Mouse (Mus musculus): Measurements from ENCODE around the gene B3galt1. TPM values are rescaled to one million over a fixed set of nuclear protein-coding genes. Genes with fewer than 3 reads are reported as not detected.

The B3galt1 gene
- polyA plus RNA-seq, 1 experiment from 2014 or later, result 34.1 TPM

DNA sequence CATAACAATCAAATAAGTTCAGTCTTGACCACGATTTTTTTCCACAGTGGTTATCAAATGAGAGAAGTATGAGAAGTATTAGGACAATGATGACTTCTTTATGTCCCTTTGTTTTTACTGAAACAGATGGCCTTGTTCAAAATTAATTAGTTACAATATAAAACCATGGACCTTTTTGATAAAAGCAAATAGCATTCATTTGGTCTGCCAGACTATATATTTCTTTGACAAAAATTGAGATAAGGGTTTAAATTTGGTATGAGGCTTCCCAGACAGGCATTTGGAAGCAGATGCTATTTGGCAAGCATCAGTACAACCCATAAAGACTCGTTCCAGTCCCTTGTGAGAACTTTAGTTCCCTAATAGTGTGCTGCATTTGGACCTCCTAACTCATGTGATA lies 395.0 kb downstream of the B3galt1 start:
- no peaks in the 10 kb centered on the region for H3K36me3 ChIP-seq (ENCODE audit: poor library complexity, severe bottlenecking)
- no peaks in the 10 kb centered on the region for H3K9me3 ChIP-seq (replicated peaks)
- H3K9ac ChIP-seq, result no peak overlapping the region
- 79% methylated on average over 2 of the region's 2 CpGs for WGBS
- H3K27me3 ChIP-seq, result no peaks in the 10 kb centered on the region
- no peak overlapping the region for H3K4me2 ChIP-seq
- no peak for ATAC-seq
- H3K27ac ChIP-seq, result no peak overlapping the region
- no peaks in the 10 kb centered on the region for H3K4me1 ChIP-seq
- no peak overlapping the region for H3K4me3 ChIP-seq

DNA sequence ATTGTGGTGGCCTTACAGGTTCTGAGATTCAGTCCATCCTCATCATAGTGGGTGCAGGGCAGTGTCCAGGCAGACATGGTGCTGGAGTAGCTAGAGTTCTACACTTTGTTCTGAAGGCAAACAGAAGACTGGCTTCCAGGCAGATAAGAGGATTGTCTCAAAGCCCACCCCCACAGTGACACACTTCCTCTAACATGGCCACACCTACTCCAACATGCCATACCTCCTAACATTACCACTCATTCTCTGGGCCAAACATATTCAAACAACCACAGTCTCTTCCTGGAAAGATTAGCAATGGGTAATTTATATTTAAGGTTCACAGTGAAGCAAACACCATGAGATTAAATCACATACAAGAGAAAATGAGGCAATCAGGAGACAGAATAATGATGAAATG lies 403.1 kb downstream of the B3galt1 start:
- no peak for ATAC-seq
- H3K36me3 ChIP-seq (ENCODE audit: poor library complexity, severe bottlenecking), result no peaks in the 10 kb centered on the region
- no peak overlapping the region for H3K4me3 ChIP-seq
- H3K9me3 ChIP-seq (replicated peaks), result no peaks in the 10 kb centered on the region
- no peak overlapping the region for H3K27ac ChIP-seq
- no peaks in the 10 kb centered on the region for H3K27me3 ChIP-seq
- H3K9ac ChIP-seq, result no peak overlapping the region
- no peaks in the 10 kb centered on the region for H3K4me1 ChIP-seq
- H3K4me2 ChIP-seq, result no peak overlapping the region

DNA sequence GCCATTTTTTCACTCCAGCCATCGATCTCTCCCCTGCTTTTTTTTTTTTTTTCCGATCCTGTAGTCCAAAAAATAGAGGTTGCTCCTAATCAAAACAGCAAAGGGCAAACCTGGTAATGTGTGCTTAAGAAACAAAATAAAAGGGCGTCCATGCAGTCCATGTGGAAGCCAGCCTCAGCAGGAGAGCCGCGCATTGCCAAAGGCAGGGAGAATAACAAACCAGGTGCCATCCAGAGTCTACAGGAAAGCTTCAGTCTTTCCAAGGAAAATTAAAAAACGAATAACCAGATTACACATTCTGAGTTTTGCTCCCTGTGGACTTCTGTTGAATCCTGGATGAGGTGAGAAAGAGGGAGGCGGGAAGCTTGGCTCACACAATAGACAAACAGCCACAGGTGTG lies 405.4 kb downstream of the B3galt1 start:
- no peaks in the 10 kb centered on the region for H3K4me1 ChIP-seq
- H3K27me3 ChIP-seq, result no peaks in the 10 kb centered on the region
- no peak overlapping the region for H3K27ac ChIP-seq
- no peak overlapping the region for H3K4me2 ChIP-seq
- WGBS, result 77% methylated on average over 7 of the region's 7 CpGs
- H3K9me3 ChIP-seq (replicated peaks), result no peaks in the 10 kb centered on the region
- no peak overlapping the region for H3K9ac ChIP-seq
- no peak for ATAC-seq
- H3K4me3 ChIP-seq, result no peak overlapping the region
- H3K36me3 ChIP-seq (ENCODE audit: poor library complexity, severe bottlenecking), result no peaks in the 10 kb centered on the region

DNA sequence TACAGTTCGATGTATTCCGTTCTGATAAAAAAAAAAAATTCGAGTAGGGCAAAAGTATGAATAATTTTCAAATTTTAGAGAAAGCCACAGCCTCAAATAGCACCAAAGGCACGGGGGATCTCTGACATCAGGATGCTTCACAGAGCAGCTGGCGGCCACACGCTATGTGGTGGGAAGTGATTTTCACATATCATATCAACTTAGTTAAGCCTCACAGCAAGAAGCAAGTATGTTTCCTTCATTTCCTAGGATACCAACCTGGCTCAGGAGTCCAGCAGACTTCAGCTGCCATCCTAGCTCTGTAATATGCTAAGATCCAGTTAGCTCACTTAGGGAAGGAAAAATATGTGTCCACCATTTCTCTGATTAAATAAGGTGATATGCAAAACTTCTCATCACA lies 405.9 kb downstream of the B3galt1 start:
- Histone ChIP-seq H3K4me1 (no peaks in the 10 kb centered on the region), H3K9ac (no peak overlapping the region), H3K36me3 (ENCODE audit: poor library complexity, severe bottlenecking) (no peaks in the 10 kb centered on the region), H3K4me3 (no peak overlapping the region), H3K27me3 (no peaks in the 10 kb centered on the region), H3K9me3 (replicated peaks) (no peaks in the 10 kb centered on the region), H3K27ac (no peak overlapping the region), H3K4me2 (no peak overlapping the region)
- 80% methylated on average over 6 of the region's 6 CpGs for WGBS
- no peak for ATAC-seq

DNA sequence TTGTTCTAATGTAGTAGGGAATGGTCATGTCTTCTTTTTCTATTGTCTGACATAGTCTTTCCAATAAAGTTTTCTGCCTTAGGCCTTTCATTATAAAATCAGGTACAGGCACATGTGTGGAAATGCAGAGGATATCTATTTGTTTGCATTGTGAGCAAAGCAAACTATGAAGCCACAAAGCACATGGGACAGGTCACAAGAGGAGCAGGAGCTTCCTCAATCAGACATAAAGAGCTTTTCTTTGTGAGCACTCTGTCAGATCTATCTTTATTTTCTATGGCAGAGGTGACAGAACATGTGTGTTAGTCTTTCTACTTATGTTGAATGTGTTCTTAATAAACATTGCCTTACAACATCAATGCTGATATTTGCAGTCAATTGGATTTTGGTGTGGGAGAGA lies 410.1 kb downstream of the B3galt1 start:
- H3K4me3 ChIP-seq, result no peak overlapping the region
- H3K4me2 ChIP-seq, result no peak overlapping the region
- H3K27me3 ChIP-seq, result no peaks in the 10 kb centered on the region
- ATAC-seq, result no peak
- H3K9ac ChIP-seq, result no peak overlapping the region
- H3K36me3 ChIP-seq (ENCODE audit: poor library complexity, severe bottlenecking), result no peaks in the 10 kb centered on the region
- peaks cover 13% of the 10 kb centered on the region for H3K4me1 ChIP-seq
- no peaks in the 10 kb centered on the region for H3K9me3 ChIP-seq (replicated peaks)
- no peak overlapping the region for H3K27ac ChIP-seq

DNA sequence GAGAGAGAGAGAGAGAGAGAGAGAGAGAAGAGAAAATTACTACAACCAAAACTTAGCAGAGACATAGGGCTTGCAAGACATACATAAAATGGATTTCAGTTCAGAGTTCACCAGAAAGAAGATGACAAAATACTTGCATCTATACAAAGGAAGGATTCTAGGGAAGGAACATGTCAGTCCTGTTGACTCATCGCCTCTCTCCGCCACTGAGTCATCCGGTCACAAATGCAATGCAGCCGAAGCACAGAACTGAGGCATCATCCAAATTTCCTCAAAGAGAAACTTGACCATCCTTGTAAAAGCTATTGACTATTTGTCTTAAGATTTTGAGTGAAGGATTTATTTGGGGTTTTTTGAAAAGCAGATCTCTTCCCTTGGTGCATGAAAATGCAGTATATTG lies 410.8 kb downstream of the B3galt1 start:
- no peaks in the 10 kb centered on the region for H3K36me3 ChIP-seq (ENCODE audit: poor library complexity, severe bottlenecking)
- H3K27me3 ChIP-seq, result no peaks in the 10 kb centered on the region
- peaks cover 13% of the 10 kb centered on the region for H3K4me1 ChIP-seq
- H3K9me3 ChIP-seq (replicated peaks), result no peaks in the 10 kb centered on the region
- H3K4me2 ChIP-seq, result no peak overlapping the region
- H3K27ac ChIP-seq, result no peak overlapping the region
- no peak overlapping the region for H3K9ac ChIP-seq
- ATAC-seq, result no peak
- no peak overlapping the region for H3K4me3 ChIP-seq
- 98% methylated on average over 4 of the region's 4 CpGs for WGBS

DNA sequence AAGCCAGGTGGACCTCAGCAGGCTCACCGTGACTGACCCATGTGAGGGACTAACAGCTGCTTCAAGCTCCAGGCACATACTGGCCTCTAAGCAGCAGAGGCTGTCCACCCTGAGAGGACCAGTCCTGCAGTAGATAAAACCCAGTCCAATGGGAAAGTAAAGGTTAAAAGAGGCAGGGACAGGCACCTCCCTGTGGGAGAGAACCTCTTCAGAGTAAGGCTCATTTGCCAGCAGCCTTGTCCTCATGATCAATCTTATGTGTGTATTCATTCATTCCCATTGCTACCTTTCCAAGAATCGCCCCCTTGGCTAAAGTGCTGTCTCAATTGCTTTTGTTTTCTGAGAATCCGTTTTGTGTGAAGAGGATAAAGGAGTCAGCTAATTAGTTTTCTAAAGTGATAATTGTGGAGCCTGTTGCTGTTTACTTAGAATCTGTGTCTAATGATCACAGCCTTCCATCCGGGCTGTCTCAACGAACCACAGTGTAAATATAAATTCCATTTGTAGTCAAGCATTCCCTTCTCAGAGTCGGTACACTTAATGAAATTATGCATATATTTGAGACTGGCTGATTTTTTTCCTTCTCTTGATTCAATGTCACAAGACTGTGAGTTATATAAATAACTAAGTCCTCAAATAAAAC lies 412.1 kb downstream of the B3galt1 start:
- WGBS, result 16% methylated on average over 6 of the region's 6 CpGs
- no peaks in the 10 kb centered on the region for H3K36me3 ChIP-seq (ENCODE audit: poor library complexity, severe bottlenecking)
- ATAC-seq, result peak; percentile 65; the same call in 1 of the 2 replicates

DNA sequence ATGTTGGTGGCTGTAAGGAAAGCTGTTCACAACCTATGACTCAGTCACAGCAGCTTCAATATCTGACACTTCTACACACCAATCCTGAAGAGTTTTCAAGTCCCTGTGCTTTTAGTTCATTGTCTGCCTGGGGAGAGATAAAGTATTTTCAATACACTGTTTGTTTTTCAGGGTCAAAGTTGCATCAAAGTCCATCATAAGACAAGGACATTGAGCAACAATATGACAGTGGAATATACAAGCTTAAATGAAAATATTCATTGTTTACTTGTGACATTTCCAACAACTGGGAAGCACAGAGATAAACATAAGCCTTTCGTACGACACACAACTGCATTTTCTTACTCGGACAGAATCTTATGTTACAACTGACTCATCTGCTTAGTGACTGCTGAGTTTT lies 417.9 kb downstream of the B3galt1 start:
- no peaks in the 10 kb centered on the region for H3K27me3 ChIP-seq
- H3K27ac ChIP-seq, result no peak overlapping the region
- no peaks in the 10 kb centered on the region for H3K4me1 ChIP-seq
- no peak for ATAC-seq
- no peak overlapping the region for H3K4me2 ChIP-seq
- 94% methylated on average over 3 of the region's 3 CpGs for WGBS
- no peak overlapping the region for H3K4me3 ChIP-seq
- H3K36me3 ChIP-seq (ENCODE audit: poor library complexity, severe bottlenecking), result no peaks in the 10 kb centered on the region
- no peak overlapping the region for H3K9ac ChIP-seq
- no peaks in the 10 kb centered on the region for H3K9me3 ChIP-seq (replicated peaks)

More for the DNA sequence above, 412.1 kb downstream of the B3galt1 start:
- H3K4me3 ChIP-seq, result no peak overlapping the region
- H3K9me3 ChIP-seq (replicated peaks), result no peaks in the 10 kb centered on the region
- peaks cover 13% of the 10 kb centered on the region for H3K4me1 ChIP-seq
- H3K27ac ChIP-seq, result no peak overlapping the region
- no peaks in the 10 kb centered on the region for H3K27me3 ChIP-seq
- no peak overlapping the region for H3K9ac ChIP-seq
- no peak overlapping the region for H3K4me2 ChIP-seq

DNA sequence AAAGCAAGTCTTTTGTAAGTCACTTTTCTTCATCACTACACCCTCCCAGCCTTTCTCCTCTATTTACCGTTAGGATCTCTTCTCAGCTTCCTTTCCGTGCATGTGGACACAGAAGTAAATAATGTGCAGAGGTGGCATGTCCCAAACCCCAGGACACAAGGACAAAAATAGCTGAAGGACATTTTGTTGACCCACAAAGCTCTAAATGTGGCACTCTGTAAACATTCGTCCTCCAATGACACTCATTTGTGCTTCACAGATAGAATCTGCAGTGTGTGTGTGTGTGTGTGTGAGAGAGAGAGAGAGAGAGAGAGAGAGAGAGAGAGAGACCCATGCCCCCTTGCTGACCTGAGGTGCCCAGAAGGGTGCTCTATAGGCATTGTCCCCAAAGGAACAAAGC lies 419.5 kb downstream of the B3galt1 start:
- H3K27ac ChIP-seq, result no peak overlapping the region
- ATAC-seq, result no peak
- no peak overlapping the region for H3K9ac ChIP-seq
- no peaks in the 10 kb centered on the region for H3K9me3 ChIP-seq (replicated peaks)
- no peaks in the 10 kb centered on the region for H3K36me3 ChIP-seq (ENCODE audit: poor library complexity, severe bottlenecking)
- no peaks in the 10 kb centered on the region for H3K4me1 ChIP-seq
- WGBS, result 89% methylated on average over 3 of the region's 3 CpGs
- no peak overlapping the region for H3K4me3 ChIP-seq
- no peak overlapping the region for H3K4me2 ChIP-seq
- no peaks in the 10 kb centered on the region for H3K27me3 ChIP-seq

DNA sequence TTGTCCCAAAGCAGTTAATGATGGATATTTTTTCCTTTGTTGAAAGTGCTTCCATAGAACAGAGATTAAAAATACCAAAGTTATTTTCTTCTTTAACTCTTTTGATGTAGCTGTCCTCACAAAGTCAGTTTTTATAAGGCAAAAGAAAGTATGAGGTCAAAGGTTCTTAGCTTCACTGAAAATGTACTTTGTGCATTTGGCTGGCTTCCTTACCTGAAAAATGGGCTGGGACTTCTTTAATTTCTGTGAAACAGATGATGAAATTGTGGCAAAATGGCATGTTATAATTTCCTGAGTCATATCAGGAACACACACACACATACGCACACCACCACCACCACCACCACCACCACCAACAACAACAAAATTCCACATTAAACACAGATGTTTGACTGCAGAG lies 427.8 kb downstream of the B3galt1 start:
- no peak for ATAC-seq
- Histone ChIP-seq H3K27ac (no peak overlapping the region), H3K36me3 (ENCODE audit: poor library complexity, severe bottlenecking) (no peaks in the 10 kb centered on the region), H3K4me1 (no peaks in the 10 kb centered on the region), H3K4me3 (no peak overlapping the region), H3K27me3 (no peaks in the 10 kb centered on the region), H3K9me3 (replicated peaks) (no peaks in the 10 kb centered on the region), H3K4me2 (no peak overlapping the region), H3K9ac (no peak overlapping the region)
- WGBS, result 97% methylated on average over 1 of the region's 1 CpGs

DNA sequence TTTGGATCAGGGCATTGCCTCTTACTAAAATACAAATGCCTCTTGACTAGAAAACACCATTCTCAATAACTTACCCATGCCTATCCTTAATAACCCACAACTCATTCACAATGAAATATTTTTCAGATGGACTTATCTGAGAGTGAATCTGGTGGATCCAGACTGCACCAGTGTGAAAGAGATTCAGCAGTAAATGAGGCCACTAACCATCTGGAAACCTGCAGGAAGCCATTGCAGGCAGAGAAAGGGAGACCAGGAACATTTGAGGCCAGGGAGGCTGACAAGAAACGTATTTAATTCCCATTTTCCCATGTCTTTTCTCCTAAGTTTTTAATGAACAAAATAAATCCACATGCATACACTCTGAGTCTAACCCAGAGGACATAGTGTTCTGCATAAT lies 437.4 kb downstream of the B3galt1 start:
- H3K27me3 ChIP-seq, result no peaks in the 10 kb centered on the region
- ATAC-seq, result no peak
- no peaks in the 10 kb centered on the region for H3K36me3 ChIP-seq (ENCODE audit: poor library complexity, severe bottlenecking)
- no peaks in the 10 kb centered on the region for H3K9me3 ChIP-seq (replicated peaks)
- no peak overlapping the region for H3K4me2 ChIP-seq
- WGBS, result 74% methylated on average over 1 of the region's 1 CpGs
- no peaks in the 10 kb centered on the region for H3K4me1 ChIP-seq
- H3K4me3 ChIP-seq, result no peak overlapping the region
- no peak overlapping the region for H3K27ac ChIP-seq
- H3K9ac ChIP-seq, result no peak overlapping the region

DNA sequence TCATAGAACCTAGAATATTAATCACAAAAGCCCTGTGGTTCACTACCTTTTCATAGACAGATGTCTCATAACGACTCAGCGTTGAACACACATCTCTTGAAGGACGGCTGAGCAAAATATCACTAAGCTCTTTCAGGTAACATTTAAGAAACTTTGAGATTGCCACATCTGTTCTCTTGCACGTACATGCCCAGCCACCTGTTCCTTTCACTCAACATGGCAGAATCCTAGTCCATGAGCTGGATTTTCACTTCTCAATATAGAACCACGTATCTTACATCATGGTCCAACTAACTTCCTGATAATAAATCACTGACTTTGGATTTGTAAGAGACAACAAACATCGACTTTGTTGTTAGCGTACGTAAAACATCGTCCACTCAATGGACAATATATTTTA lies 439.5 kb downstream of the B3galt1 start:
- no peaks in the 10 kb centered on the region for H3K9me3 ChIP-seq (replicated peaks)
- 95% methylated on average over 9 of the region's 9 CpGs for whole genome bisulfite sequencing

DNA sequence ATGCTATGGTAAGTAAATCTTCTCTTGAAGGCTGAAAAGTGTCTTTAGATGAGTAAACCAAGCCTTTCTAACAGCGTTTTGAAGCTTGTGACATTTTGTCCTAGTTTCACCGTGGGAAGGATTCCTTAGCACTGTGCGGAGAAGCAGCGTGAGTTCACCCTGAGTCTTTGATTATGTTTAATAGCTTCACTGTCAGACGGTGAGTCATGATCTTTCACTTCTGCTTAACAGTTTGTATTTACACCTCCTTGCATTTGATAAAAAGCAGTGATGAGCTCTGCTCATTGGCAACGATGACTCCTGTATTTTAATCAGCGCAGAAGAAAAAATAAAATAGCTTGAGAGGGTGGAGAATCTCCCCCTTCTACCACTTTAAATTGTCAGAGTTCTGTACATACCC lies 440.0 kb downstream of the B3galt1 start:
- H3K9me3 ChIP-seq (replicated peaks), result no peaks in the 10 kb centered on the region
- no peaks in the 10 kb centered on the region for H3K36me3 ChIP-seq (ENCODE audit: poor library complexity, severe bottlenecking)
- WGBS, result 71% methylated on average over 7 of the region's 7 CpGs
- no peak overlapping the region for H3K27ac ChIP-seq
- no peaks in the 10 kb centered on the region for H3K27me3 ChIP-seq
- no peak overlapping the region for H3K4me2 ChIP-seq
- peak; percentile 27; the same call in 1 of the 2 replicates for ATAC-seq
- no peak overlapping the region for H3K4me3 ChIP-seq
- H3K4me1 ChIP-seq, result no peaks in the 10 kb centered on the region
- H3K9ac ChIP-seq, result no peak overlapping the region

More for the DNA sequence above, 439.5 kb downstream of the B3galt1 start:
- Histone ChIP-seq H3K27me3 (no peaks in the 10 kb centered on the region), H3K27ac (no peak overlapping the region), H3K4me2 (no peak overlapping the region), H3K4me3 (no peak overlapping the region), H3K4me1 (no peaks in the 10 kb centered on the region), H3K36me3 (ENCODE audit: poor library complexity, severe bottlenecking) (no peaks in the 10 kb centered on the region), H3K9ac (no peak overlapping the region)
- ATAC-seq, result no peak

Measured in forebrain, embryonic 13.5 days (tissue).